Mouse (Mus musculus): Measurements from ENCODE around the gene Il2rg. TPM values are rescaled to one million over a fixed set of nuclear protein-coding genes. Genes with fewer than 3 reads are reported as not detected.

Il2rg gene
- polyA plus RNA-seq, 1 experiment from 2014 or later, result 9.4 TPM

DNA sequence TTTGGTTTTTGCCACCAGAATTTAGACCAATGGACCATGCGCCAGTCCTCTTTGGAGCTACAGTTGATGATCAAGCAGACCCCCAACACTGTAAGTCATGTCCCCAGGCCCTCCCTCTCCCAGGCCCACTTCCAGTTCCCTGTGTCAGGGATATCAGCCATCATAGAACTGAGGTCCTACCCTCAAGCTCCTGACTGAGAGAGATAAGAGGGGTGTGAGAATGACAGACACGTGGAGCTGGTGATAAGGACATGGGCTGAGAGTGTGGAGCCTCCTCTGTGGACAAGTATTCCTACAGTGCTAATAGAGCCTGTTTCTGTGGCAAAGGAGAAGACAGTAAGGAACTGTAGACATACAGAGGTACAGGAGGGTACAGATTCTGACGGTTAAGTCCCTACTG, 19.5 kb upstream of the Il2rg start:
- WGBS, result 86% methylated on average over 3 of the region's 3 CpGs
- H3K4me3 ChIP-seq, result no peak overlapping the region
- no peaks in the 10 kb centered on the region for H3K9me3 ChIP-seq
- H3K4me2 ChIP-seq (replicated peaks), result no peak overlapping the region
- H3K27ac ChIP-seq, result no peak overlapping the region
- peaks cover 91% of the 10 kb centered on the region for H3K36me3 ChIP-seq
- no peaks in the 10 kb centered on the region for H3K4me1 ChIP-seq
- H3K27me3 ChIP-seq, result peaks cover 6% of the 10 kb centered on the region
- H3K9ac ChIP-seq, result no peak overlapping the region
- no peak for ATAC-seq (ENCODE audit: low FRiP score, low read depth)

DNA sequence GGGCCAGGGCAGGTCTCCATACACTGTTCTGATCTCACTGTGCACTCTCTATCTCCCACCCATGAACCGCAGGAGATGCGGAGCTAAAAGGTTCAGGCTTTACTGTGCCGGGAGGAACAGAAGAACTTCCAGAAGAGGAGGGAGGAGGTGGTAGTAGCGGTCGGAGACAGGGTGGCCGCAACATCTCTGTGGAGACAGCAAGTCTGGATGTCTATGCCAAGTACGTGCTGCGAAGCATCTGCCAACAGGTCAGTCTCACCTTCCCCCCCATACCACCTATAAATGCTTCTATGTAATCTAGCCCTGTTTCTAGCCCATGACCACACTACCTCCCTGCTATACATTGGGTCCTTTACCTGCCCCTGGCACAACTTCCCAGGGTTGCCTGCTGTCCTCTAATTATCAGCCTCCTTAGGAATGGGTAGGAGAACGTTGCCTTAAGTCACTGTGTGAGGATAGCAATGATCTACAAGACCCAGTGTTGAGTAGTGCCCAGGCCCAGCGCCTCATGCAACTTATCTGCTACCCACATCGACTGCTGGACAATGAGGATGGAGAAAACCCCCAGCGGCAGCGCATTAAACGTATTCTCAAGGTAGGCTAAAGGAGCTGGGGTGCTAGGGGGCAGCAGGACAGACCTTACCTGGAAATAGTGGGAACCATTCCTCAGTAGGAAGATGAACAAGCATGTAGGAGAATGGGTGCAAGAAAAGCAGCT, 18.1 kb upstream of the Il2rg start:
- whole genome bisulfite sequencing, result 90% methylated on average over 14 of the region's 14 CpGs
- no peak for ATAC-seq (ENCODE audit: low FRiP score, low read depth)
- Histone ChIP-seq H3K4me1 (no peaks in the 10 kb centered on the region), H3K4me2 (replicated peaks) (no peak overlapping the region), H3K36me3 (peaks cover 87% of the 10 kb centered on the region), H3K4me3 (no peak overlapping the region), H3K27me3 (peaks cover 6% of the 10 kb centered on the region), H3K9me3 (no peaks in the 10 kb centered on the region), H3K27ac (no peak overlapping the region), H3K9ac (no peak overlapping the region)

DNA sequence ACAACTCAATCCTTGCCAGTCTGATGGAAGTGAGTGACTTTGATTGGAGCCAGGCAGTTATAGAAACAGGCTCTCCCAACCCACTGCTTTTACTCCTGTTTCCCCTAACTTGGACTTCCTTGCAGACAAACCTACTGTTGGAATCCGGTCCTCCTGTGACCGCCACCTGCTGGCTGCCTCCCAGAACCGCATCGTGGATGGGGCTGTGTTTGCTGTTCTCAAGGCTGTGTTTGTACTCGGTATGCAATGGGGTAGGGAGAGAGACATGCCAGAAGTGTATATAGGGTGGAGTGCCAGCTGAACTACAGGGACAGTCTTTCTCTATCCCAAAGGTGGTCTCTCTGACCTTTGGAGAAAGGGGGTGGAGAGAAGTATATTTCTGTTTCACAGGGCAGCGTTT, 17.5 kb upstream of the Il2rg start:
- Histone ChIP-seq H3K27ac (no peak overlapping the region), H3K9ac (no peak overlapping the region), H3K4me3 (no peak overlapping the region), H3K36me3 (peaks cover 89% of the 10 kb centered on the region), H3K9me3 (no peaks in the 10 kb centered on the region), H3K27me3 (peaks cover 7% of the 10 kb centered on the region), H3K4me2 (replicated peaks) (no peak overlapping the region), H3K4me1 (no peaks in the 10 kb centered on the region)
- WGBS, result 31% methylated on average over 6 of the region's 6 CpGs
- ATAC-seq (ENCODE audit: low FRiP score, low read depth), result 0 out of 2 replicates have a peak, but pooled peaks have one; percentile 54

DNA sequence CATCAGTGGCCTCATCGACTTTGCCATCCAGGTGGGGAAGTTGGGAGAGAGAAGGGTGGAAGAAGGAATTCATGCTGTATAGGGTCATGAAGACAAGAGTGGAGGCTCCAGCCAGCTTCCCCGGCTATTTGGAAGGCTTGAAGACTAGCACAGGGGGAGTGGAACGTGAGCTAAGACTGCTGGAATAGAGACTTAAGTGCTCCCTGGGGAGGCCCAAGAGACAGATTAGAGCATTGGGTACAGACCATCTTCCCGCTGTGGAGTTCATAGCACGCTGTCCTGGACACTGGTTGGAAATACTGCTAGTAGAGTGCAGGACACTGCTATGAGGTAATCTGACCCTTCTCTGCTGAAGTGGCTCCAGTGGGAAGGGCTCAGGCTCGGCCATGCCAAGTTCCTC, 14.8 kb upstream of the Il2rg start:
- Histone ChIP-seq H3K4me3 (no peak overlapping the region), H3K27ac (no peak overlapping the region), H3K4me1 (no peaks in the 10 kb centered on the region), H3K36me3 (peaks cover 85% of the 10 kb centered on the region), H3K27me3 (peaks cover 8% of the 10 kb centered on the region), H3K9ac (no peak overlapping the region), H3K9me3 (no peaks in the 10 kb centered on the region), H3K4me2 (replicated peaks) (no peak overlapping the region)
- ATAC-seq (ENCODE audit: low FRiP score, low read depth), result no peak
- 72% methylated on average over 6 of the region's 6 CpGs for WGBS

DNA sequence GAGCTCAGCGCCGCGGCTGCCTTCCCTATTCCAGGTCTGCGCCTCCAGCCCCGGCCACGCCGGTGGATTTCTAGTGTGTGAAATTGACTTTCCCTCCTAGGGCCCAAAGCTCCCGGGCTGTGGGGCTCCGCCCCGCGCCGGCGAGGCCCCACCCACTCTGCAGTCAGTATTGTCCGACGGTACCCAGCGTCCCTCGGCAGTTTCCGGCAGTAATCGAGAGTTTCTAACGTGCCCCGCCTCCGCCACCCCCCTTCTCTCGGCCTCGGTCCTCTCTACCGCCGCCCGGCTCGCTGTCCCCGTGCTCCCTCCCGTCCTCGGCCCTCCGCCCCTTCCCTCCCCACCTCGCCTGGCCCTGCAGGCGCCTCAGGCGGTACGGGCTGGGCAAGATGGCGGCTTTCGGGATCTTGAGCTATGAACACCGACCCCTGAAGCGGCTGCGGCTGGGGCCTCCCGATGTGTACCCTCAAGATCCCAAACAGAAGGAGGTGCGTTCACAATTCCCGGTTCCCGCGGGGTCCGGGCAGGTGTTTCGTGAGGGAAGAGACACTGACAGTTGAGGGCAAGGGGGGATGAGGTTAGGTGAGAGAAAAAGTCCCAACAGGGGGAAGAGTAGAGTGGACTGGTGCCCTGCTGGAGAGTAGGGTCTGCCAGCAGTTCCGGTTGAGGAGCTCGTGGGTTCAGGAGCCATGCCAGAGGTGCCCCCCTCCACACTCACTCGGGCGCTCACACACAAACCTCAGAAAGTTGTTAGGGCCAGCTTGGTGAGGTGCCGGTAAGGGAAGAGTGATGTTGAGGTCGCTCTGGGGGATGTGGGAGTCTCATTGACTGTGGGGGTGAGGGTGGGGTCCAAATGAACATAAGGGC, 6.1 kb upstream of the Il2rg start, which contains the start of gene Med12:
Gene Med12, plus strand, starts transcription at position 156 of the 864 bp plus-strand sequence.
- peaks cover 20% of the 10 kb centered on the region for H3K36me3 ChIP-seq
- no peaks in the 10 kb centered on the region for H3K9me3 ChIP-seq
- H3K27me3 ChIP-seq, result peaks cover 19% of the 10 kb centered on the region; the same call in 1 of the 2 replicates
- peaks cover 10% of the 10 kb centered on the region for H3K4me1 ChIP-seq
- H3K9ac ChIP-seq, result peak within 1 kb of the TSS; percentile 73
- 16% methylated on average over 45 of the region's 54 CpGs for WGBS
- ATAC-seq (ENCODE audit: low FRiP score, low read depth), result peak; percentile 98
- peak within 1 kb of the TSS; percentile 84 for H3K27ac ChIP-seq
- H3K4me2 ChIP-seq (replicated peaks), result peak within 1 kb of the TSS; percentile 63
- peak within 1 kb of the TSS; percentile 58 for H3K4me3 ChIP-seq

DNA sequence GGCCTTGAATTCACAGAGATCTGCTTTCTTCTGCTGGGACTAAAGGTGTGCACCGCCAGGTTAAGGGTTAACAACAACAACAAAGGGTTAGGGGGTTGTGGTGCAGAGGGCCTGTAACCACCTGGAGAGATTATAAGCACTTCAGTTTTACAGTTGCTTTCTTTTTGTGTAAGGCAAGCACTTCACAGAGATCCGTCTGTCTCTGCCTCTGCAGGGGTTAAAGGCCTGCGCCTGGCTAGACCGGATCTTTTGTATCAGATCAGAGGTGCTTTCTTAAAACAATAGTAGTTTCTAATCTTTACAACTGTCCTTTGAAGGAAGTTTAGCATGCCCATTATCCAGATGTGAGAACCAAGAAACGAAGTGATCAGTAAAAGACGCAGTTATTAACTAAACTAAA, 5.4 kb upstream of the Il2rg start:
- H3K9me3 ChIP-seq, result no peaks in the 10 kb centered on the region
- peaks cover 13% of the 10 kb centered on the region for H3K36me3 ChIP-seq
- peak overlapping the region; percentile 58 for H3K4me3 ChIP-seq
- peak overlapping the region; percentile 44; the same call in 1 of the 2 replicates for H3K27ac ChIP-seq
- H3K4me2 ChIP-seq (replicated peaks), result peak overlapping the region; percentile 52
- peaks cover 19% of the 10 kb centered on the region; the same call in 1 of the 2 replicates for H3K27me3 ChIP-seq
- ATAC-seq (ENCODE audit: low FRiP score, low read depth), result 0 out of 2 replicates have a peak, but pooled peaks have one; percentile 2
- WGBS, result 16% methylated on average over 6 of the region's 6 CpGs
- H3K4me1 ChIP-seq, result peaks cover 10% of the 10 kb centered on the region
- peak overlapping the region; percentile 73; the same call in 1 of the 2 replicates for H3K9ac ChIP-seq

DNA sequence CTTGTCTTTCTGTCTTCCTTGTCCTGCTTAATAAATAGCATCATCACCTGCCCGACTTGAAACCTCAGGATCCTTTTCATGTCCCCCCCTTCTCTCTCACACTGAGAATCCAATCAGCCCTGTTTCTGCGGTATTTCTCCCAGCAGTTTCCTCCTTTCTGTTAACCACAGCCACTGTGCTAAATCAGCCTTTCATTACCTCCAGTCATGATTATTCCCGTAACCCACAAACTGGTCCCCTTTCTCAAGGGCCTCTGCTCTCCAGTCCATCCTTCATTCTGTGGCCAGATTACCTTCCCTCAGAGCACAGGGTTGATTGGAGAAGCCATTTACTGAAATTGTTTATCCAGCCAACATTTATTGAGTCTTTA, 685 bp upstream of the Il2rg start, which contains the start of gene Gm20489:
Gene Gm20489, minus strand, starts transcription at position 269 of the 370 bp plus-strand sequence.
- ATAC-seq (ENCODE audit: low FRiP score, low read depth), result no peak
- Histone ChIP-seq H3K9me3 (no peaks in the 10 kb centered on the region), H3K4me3 (no peak within 1 kb of the TSS), H3K9ac (no peak within 1 kb of the TSS), H3K27me3 (peaks cover 20% of the 10 kb centered on the region; the same call in 1 of the 2 replicates), H3K4me2 (replicated peaks) (no peak within 1 kb of the TSS), H3K36me3 (no peaks in the 10 kb centered on the region), H3K4me1 (peaks cover 2% of the 10 kb centered on the region; the same call in 1 of the 2 replicates), H3K27ac (no peak within 1 kb of the TSS)
- WGBS, result 44% methylated on average over 3 of the region's 3 CpGs

DNA sequence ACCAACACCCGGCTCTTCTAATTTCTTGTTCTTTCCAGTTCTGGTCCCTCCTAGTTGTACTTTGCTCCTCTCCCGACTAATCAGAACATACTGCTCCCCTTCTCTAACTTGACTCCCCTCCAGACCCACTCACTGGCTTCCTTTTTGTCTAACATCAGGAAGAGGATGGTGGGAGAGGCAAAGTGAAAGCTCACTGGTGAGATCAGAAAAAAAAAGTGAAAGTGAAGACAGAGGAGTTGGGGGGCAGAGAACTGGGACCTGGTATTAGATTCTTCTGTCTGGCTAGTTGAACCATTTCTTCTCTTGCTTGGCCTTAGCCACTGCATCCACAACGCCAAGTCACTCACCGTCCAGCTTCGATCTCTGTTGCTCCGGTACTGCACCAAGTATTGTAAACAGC, 1.4 kb downstream of the Il2rg start:
- H3K9me3 ChIP-seq, result no peaks in the 10 kb centered on the region
- no peak overlapping the region for H3K4me2 ChIP-seq (replicated peaks)
- ATAC-seq (ENCODE audit: low FRiP score, low read depth), result no peak
- H3K4me3 ChIP-seq, result no peak overlapping the region
- no peaks in the 10 kb centered on the region for H3K36me3 ChIP-seq
- peaks cover 5% of the 10 kb centered on the region; the same call in 1 of the 2 replicates for H3K4me1 ChIP-seq
- H3K27ac ChIP-seq, result no peak overlapping the region
- WGBS, result 95% methylated on average over 6 of the region's 6 CpGs
- H3K27me3 ChIP-seq, result peaks cover 10% of the 10 kb centered on the region; the same call in 1 of the 2 replicates
- H3K9ac ChIP-seq, result no peak overlapping the region

DNA sequence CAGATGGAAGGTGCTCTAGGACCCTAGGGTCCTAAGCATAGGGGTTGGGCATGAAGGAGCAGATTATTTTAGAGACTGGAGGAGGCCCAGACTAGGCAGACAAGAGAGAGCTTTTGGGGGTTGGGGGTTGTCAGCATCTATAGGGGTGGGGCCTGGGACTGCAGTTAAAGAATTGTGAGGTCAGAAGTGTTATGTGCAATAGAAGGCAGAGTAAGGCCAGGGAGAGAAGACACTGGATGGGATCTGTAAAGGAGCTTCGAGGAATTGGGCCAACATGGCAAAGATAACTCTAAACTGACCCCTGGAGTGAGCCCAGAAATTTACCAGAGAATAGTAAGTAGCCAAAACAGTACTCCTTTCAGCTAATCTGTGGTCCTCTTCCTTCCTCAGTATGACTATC, 4.2 kb downstream of the Il2rg start, which contains the start of gene Gm614:
Gene Gm614, minus strand, starts transcription at position 101 of the 400 bp plus-strand sequence.
- WGBS, result 94% methylated on average over 1 of the region's 1 CpGs
- H3K27ac ChIP-seq, result no peak within 1 kb of the TSS
- H3K9ac ChIP-seq, result no peak within 1 kb of the TSS
- H3K4me3 ChIP-seq, result no peak within 1 kb of the TSS
- H3K36me3 ChIP-seq, result peaks cover 4% of the 10 kb centered on the region; the same call in 1 of the 2 replicates
- H3K4me1 ChIP-seq, result peaks cover 23% of the 10 kb centered on the region
- no peak for ATAC-seq (ENCODE audit: low FRiP score, low read depth)
- H3K4me2 ChIP-seq (replicated peaks), result no peak within 1 kb of the TSS
- no peaks in the 10 kb centered on the region for H3K9me3 ChIP-seq
- H3K27me3 ChIP-seq, result peaks cover 10% of the 10 kb centered on the region; the same call in 1 of the 2 replicates

DNA sequence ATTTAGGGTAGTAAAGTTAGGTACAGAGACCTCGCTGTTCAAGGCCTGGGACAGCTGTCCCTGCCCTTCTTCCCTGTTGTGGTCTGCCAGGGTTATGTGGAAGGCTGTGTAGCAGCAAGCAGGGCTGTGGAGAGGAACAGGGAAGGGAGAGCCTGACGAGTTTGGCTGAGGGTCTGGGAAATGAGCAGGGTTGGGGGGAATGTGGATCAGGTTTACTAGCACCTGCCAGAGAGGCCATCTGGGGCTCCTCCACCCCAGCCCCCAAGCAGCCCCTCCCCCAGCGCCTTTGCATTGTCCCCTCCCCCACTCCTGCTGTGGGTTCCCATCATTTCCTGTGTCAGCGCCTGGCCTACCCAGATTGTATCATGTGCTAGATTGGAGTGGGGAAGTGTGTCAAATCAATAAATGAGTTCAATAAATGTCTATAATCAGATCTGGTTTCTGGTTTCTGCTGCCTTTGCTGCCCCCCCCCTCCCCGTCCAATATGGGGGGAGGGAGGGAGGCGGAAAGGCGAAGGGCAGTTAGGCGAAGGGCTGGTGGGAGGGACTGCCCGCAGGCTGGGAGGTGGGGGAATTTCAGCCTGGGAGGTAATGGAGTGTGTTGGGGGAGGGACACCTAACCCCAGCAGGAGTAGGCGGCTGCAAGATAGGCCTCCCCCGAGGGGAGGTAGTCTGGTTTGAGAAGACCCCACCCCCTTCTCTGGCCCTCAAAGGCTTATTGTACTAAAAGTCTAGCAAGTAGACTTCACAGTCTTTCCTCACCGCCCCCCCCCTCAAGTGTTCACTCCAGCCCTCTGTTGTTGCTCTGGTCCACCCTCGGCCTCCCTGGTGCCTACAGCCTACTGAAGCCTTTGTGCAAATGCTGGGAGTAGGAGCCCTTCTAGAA, 7.4 kb downstream of the Il2rg start:
- Histone ChIP-seq H3K4me1 (peaks cover 42% of the 10 kb centered on the region), H3K4me2 (replicated peaks) (peak overlapping the region; percentile 28), H3K27me3 (no peaks in the 10 kb centered on the region; the same call in 1 of the 2 replicates), H3K4me3 (no peak overlapping the region), H3K9me3 (no peaks in the 10 kb centered on the region), H3K27ac (peak overlapping the region; percentile 87), H3K36me3 (peaks cover 12% of the 10 kb centered on the region), H3K9ac (no peak overlapping the region)
- ATAC-seq (ENCODE audit: low FRiP score, low read depth), result peak; percentile 86
- 19% methylated on average over 9 of the region's 13 CpGs for WGBS

DNA sequence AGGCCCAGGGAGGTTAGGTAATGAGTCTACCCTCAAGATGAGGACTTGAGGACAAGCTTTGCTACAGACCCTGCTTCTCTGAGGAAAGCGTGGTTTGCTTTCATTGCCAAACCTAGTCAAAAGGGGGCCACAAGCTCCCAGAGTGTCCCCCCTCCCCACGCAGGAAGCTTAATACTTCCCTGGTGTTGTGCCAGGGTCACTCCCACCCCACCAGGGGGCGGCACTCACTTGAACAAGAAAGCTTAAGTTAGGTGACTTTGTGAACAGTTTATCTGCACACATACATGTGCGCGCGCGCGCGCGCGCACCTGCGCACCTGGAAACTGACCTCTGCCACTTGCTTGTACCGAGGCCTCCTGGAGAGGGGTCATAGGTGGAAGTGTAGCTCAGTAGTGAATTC, 11.5 kb downstream of the Il2rg start:
- H3K4me2 ChIP-seq (replicated peaks), result peak overlapping the region; percentile 71
- no peak for ATAC-seq (ENCODE audit: low FRiP score, low read depth)
- peaks cover 12% of the 10 kb centered on the region for H3K36me3 ChIP-seq
- H3K27ac ChIP-seq, result no peak overlapping the region
- H3K4me1 ChIP-seq, result peaks cover 39% of the 10 kb centered on the region
- H3K4me3 ChIP-seq, result peak overlapping the region; percentile 62
- no peaks in the 10 kb centered on the region for H3K27me3 ChIP-seq
- H3K9ac ChIP-seq, result peak overlapping the region; percentile 73; the same call in 1 of the 2 replicates
- 77% methylated on average over 13 of the region's 13 CpGs for WGBS
- H3K9me3 ChIP-seq, result no peaks in the 10 kb centered on the region
